Mouse (Mus musculus): ENCODE measurements around the gene Kcnk10. TPM values are rescaled to one million over a fixed set of nuclear protein-coding genes. Genes with fewer than 3 reads are reported as not detected.

Kcnk10 gene
- polyA plus RNA-seq, 1 experiment from 2014 or later: 1.5 TPM

DNA sequence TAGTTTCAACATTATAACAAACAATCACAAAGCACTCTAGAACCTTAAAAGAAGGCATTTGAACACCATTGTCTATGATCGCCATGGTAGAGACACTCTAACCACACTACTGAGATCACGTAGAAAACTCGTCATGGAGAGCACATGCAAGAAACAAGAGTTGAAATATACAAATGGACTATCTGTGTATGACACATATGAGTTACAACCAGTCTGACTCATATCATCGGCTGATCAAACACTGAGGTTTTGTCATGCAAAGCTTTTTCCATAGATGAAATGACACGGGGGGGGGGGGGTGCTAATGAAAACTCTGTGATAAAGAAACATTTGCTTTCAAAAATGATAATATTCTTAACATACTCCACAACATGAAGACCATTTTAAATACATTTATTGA, 133.2 kb downstream of the Kcnk10 start:
- no peak for ATAC-seq (ENCODE audit: insufficient number of reproducible peaks, insufficient read depth, low FRiP score, low read depth)
- WGBS: 89% methylated on average over 5 of the region's 5 CpGs
- H3K9ac ChIP-seq (replicated peaks; ENCODE audit: low read depth, low read length): no peak overlapping the region
- H3K4me1 ChIP-seq (ENCODE audit: control insufficient read depth, insufficient read depth, low read length): no peaks in the 10 kb centered on the region
- H3K9me3 ChIP-seq (ENCODE audit: control insufficient read depth, low read depth, low read length): no peaks in the 10 kb centered on the region
- no peak overlapping the region for H3K27ac ChIP-seq (ENCODE audit: low read length)
- H3K27me3 ChIP-seq (ENCODE audit: control insufficient read depth, insufficient read depth, low read length): no peaks in the 10 kb centered on the region
- H3K36me3 ChIP-seq (ENCODE audit: control insufficient read depth, insufficient read depth, low read length): no peaks in the 10 kb centered on the region
- H3K4me2 ChIP-seq (replicated peaks; ENCODE audit: low read depth, low read length): no peak overlapping the region
- no peak overlapping the region for H3K4me3 ChIP-seq (ENCODE audit: low read depth, low read length)

- whole genome bisulfite sequencing: 85% methylated on average over 3 of the region's 3 CpGs
- no peak overlapping the region for H3K9ac ChIP-seq (replicated peaks; ENCODE audit: low read depth, low read length)
- no peak overlapping the region for H3K27ac ChIP-seq (ENCODE audit: low read length)
- H3K27me3 ChIP-seq (ENCODE audit: control insufficient read depth, insufficient read depth, low read length): no peaks in the 10 kb centered on the region
- no peak for ATAC-seq (ENCODE audit: insufficient number of reproducible peaks, insufficient read depth, low FRiP score, low read depth)
- no peak overlapping the region for H3K4me2 ChIP-seq (replicated peaks; ENCODE audit: low read depth, low read length)
- no peaks in the 10 kb centered on the region for H3K36me3 ChIP-seq (ENCODE audit: control insufficient read depth, insufficient read depth, low read length)
- H3K4me1 ChIP-seq (ENCODE audit: control insufficient read depth, insufficient read depth, low read length): no peaks in the 10 kb centered on the region
- H3K4me3 ChIP-seq (ENCODE audit: low read depth, low read length): no peak overlapping the region
- no peaks in the 10 kb centered on the region for H3K9me3 ChIP-seq (ENCODE audit: control insufficient read depth, low read depth, low read length)
These were observed 134.4 kb downstream of the Kcnk10 start for GRCm38 (mm10) chr12:98443754-98444153.

DNA sequence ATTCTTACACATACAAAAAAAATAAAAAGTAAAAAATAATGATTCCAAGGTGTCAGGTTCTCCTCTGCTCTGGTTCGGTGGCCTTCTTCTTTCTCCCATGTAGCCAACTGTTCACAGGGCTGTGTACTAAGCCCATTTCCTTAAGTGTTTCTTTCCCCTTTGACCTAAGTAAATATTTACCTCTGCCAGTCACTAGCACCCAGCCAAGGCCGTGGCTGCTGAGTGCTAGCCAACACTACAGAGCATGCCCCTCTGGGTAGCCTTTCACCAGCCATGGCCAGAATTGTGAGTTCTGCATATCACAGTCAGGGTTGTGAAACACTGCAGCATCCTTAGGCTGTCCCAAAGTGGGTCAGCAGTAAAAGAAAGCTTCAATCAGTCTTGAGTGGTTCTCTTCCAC, 140.0 kb downstream of the Kcnk10 start:
- Histone ChIP-seq H3K27me3 (ENCODE audit: control insufficient read depth, insufficient read depth, low read length) (no peaks in the 10 kb centered on the region), H3K4me1 (ENCODE audit: control insufficient read depth, insufficient read depth, low read length) (no peaks in the 10 kb centered on the region)
- ATAC-seq (ENCODE audit: insufficient number of reproducible peaks, insufficient read depth, low FRiP score, low read depth): no peak

DNA sequence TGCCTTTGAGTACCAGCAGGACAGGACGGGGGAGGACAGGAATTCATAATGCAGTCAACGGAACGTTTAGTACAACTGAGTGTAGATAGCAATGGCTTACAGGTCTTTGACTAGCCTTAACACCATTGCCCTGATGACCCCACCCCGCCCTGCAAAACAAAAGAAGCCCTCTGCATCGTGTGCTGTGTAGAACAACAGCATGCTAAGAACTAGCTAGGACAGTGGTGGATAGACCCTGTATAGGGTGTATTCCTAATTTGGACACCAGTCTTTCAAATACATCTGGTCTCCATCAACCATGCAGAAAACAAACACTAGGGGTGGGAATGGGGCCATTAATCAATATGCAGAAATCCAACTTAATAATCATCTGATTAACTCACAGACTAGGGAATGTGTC, 147.4 kb downstream of the Kcnk10 start:
- WGBS: 84% methylated on average over 5 of the region's 5 CpGs
- Histone ChIP-seq H3K27me3 (ENCODE audit: control insufficient read depth, insufficient read depth, low read length) (no peaks in the 10 kb centered on the region), H3K4me3 (ENCODE audit: low read depth, low read length) (no peak overlapping the region), H3K4me1 (ENCODE audit: control insufficient read depth, insufficient read depth, low read length) (no peaks in the 10 kb centered on the region), H3K9ac (replicated peaks; ENCODE audit: low read depth, low read length) (no peak overlapping the region), H3K9me3 (ENCODE audit: control insufficient read depth, low read depth, low read length) (no peaks in the 10 kb centered on the region), H3K4me2 (replicated peaks; ENCODE audit: low read depth, low read length) (no peak overlapping the region), H3K36me3 (ENCODE audit: control insufficient read depth, insufficient read depth, low read length) (no peaks in the 10 kb centered on the region), H3K27ac (ENCODE audit: low read length) (no peak overlapping the region)
- ATAC-seq (ENCODE audit: insufficient number of reproducible peaks, insufficient read depth, low FRiP score, low read depth): no peak

More for the DNA sequence above, 140.0 kb downstream of the Kcnk10 start:
- H3K36me3 ChIP-seq (ENCODE audit: control insufficient read depth, insufficient read depth, low read length): no peaks in the 10 kb centered on the region
- WGBS: 36% methylated on average over 2 of the region's 2 CpGs
- H3K4me3 ChIP-seq (ENCODE audit: low read depth, low read length): no peak overlapping the region
- H3K9me3 ChIP-seq (ENCODE audit: control insufficient read depth, low read depth, low read length): no peaks in the 10 kb centered on the region
- no peak overlapping the region for H3K27ac ChIP-seq (ENCODE audit: low read length)
- H3K9ac ChIP-seq (replicated peaks; ENCODE audit: low read depth, low read length): no peak overlapping the region
- H3K4me2 ChIP-seq (replicated peaks; ENCODE audit: low read depth, low read length): no peak overlapping the region

- ATAC-seq (ENCODE audit: insufficient number of reproducible peaks, insufficient read depth, low FRiP score, low read depth): no peak
- Histone ChIP-seq H3K9ac (replicated peaks; ENCODE audit: low read depth, low read length) (no peak overlapping the region), H3K4me3 (ENCODE audit: low read depth, low read length) (no peak overlapping the region), H3K4me1 (ENCODE audit: control insufficient read depth, insufficient read depth, low read length) (no peaks in the 10 kb centered on the region), H3K27ac (ENCODE audit: low read length) (no peak overlapping the region), H3K36me3 (ENCODE audit: control insufficient read depth, insufficient read depth, low read length) (no peaks in the 10 kb centered on the region), H3K27me3 (ENCODE audit: control insufficient read depth, insufficient read depth, low read length) (no peaks in the 10 kb centered on the region), H3K9me3 (ENCODE audit: control insufficient read depth, low read depth, low read length) (no peaks in the 10 kb centered on the region), H3K4me2 (replicated peaks; ENCODE audit: low read depth, low read length) (no peak overlapping the region)
- 78% methylated on average over 7 of the region's 7 CpGs for WGBS
These were observed 156.8 kb downstream of the Kcnk10 start for GRCm38 (mm10) chr12:98421340-98421739.

DNA sequence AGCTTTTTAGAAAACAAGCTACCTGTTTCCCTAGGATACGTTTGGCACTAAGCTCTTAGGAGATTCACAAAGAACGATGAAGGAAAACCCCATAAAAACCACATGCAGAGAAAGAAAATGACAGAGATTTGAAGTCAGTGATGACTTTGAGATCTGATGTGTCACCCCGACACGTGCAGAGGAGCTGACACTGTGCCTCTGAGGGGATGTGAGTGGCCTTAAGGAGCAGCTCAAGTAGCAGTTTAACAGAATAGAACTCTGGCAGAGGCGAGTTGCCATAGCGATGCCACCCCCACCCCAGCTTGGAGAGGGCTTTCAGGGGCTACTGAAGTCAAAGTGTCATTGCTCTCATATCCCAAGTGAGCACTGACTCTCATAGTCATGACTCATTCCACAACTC, 158.3 kb downstream of the Kcnk10 start:
- Histone ChIP-seq H3K4me1 (ENCODE audit: control insufficient read depth, insufficient read depth, low read length) (no peaks in the 10 kb centered on the region), H3K4me3 (ENCODE audit: low read depth, low read length) (no peak overlapping the region), H3K4me2 (replicated peaks; ENCODE audit: low read depth, low read length) (no peak overlapping the region), H3K27me3 (ENCODE audit: control insufficient read depth, insufficient read depth, low read length) (no peaks in the 10 kb centered on the region), H3K36me3 (ENCODE audit: control insufficient read depth, insufficient read depth, low read length) (no peaks in the 10 kb centered on the region), H3K9me3 (ENCODE audit: control insufficient read depth, low read depth, low read length) (no peaks in the 10 kb centered on the region), H3K9ac (replicated peaks; ENCODE audit: low read depth, low read length) (no peak overlapping the region), H3K27ac (ENCODE audit: low read length) (no peak overlapping the region)
- 74% methylated on average over 6 of the region's 6 CpGs for WGBS
- ATAC-seq (ENCODE audit: insufficient number of reproducible peaks, insufficient read depth, low FRiP score, low read depth): no peak

DNA sequence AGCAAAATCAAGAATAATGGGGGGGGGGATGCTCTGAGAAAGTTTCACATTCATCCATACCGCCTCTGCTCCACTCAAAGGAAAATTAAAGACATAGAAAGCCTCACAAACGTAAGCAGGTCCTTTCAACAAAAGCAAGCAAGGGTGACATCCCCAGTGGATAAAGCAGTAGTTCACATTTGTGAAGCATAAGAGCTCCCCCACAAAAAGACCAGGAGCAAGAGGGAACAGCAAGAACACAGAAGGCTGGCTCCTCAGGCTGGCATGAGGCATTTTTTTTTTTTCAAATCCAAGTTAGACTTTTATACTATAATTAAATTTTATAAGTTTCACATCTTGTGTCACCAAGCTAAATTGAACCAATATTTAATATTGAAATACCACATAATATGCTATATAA, 168.5 kb downstream of the Kcnk10 start:
- H3K36me3 ChIP-seq (ENCODE audit: control insufficient read depth, insufficient read depth, low read length): no peaks in the 10 kb centered on the region
- WGBS: 60% methylated on average over 2 of the region's 2 CpGs
- no peak for ATAC-seq (ENCODE audit: insufficient number of reproducible peaks, insufficient read depth, low FRiP score, low read depth)
- no peak overlapping the region for H3K27ac ChIP-seq (ENCODE audit: low read length)
- H3K4me1 ChIP-seq (ENCODE audit: control insufficient read depth, insufficient read depth, low read length): no peaks in the 10 kb centered on the region
- H3K27me3 ChIP-seq (ENCODE audit: control insufficient read depth, insufficient read depth, low read length): no peaks in the 10 kb centered on the region
- H3K4me2 ChIP-seq (replicated peaks; ENCODE audit: low read depth, low read length): no peak overlapping the region
- H3K9me3 ChIP-seq (ENCODE audit: control insufficient read depth, low read depth, low read length): no peaks in the 10 kb centered on the region
- H3K9ac ChIP-seq (replicated peaks; ENCODE audit: low read depth, low read length): no peak overlapping the region
- H3K4me3 ChIP-seq (ENCODE audit: low read depth, low read length): no peak overlapping the region

DNA sequence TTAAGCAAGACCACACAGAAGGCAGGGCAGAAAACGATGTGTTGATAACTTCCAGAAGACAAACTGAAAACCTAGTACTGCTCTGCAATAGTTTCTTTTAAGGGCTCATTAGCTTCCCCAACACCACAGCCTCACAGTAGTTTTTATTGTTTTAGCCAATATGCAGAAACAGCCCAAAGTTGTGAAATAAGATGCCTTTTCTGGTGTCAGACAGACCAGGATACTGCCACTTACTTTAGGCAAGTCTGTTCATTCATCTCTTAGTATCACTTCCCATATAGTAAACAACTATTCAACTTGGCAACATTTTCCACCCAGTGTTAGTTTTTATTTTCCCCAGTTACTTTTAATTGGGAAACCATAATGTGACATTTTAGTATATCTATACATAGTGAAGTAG, 171.5 kb downstream of the Kcnk10 start:
- H3K9me3 ChIP-seq (ENCODE audit: control insufficient read depth, low read depth, low read length): no peaks in the 10 kb centered on the region
- H3K4me1 ChIP-seq (ENCODE audit: control insufficient read depth, insufficient read depth, low read length): no peaks in the 10 kb centered on the region
- ATAC-seq (ENCODE audit: insufficient number of reproducible peaks, insufficient read depth, low FRiP score, low read depth): no peak
- no peak overlapping the region for H3K4me2 ChIP-seq (replicated peaks; ENCODE audit: low read depth, low read length)
- no peak overlapping the region for H3K4me3 ChIP-seq (ENCODE audit: low read depth, low read length)
- no peaks in the 10 kb centered on the region for H3K36me3 ChIP-seq (ENCODE audit: control insufficient read depth, insufficient read depth, low read length)
- 33% methylated on average over 1 of the region's 1 CpGs for WGBS
- H3K27ac ChIP-seq (ENCODE audit: low read length): no peak overlapping the region
- H3K9ac ChIP-seq (replicated peaks; ENCODE audit: low read depth, low read length): no peak overlapping the region
- no peaks in the 10 kb centered on the region for H3K27me3 ChIP-seq (ENCODE audit: control insufficient read depth, insufficient read depth, low read length)

- no peak for ATAC-seq (ENCODE audit: insufficient number of reproducible peaks, insufficient read depth, low FRiP score, low read depth)
- Histone ChIP-seq H3K4me1 (ENCODE audit: control insufficient read depth, insufficient read depth, low read length) (no peaks in the 10 kb centered on the region), H3K4me3 (ENCODE audit: low read depth, low read length) (no peak overlapping the region), H3K9ac (replicated peaks; ENCODE audit: low read depth, low read length) (no peak overlapping the region), H3K4me2 (replicated peaks; ENCODE audit: low read depth, low read length) (no peak overlapping the region), H3K36me3 (ENCODE audit: control insufficient read depth, insufficient read depth, low read length) (no peaks in the 10 kb centered on the region), H3K9me3 (ENCODE audit: control insufficient read depth, low read depth, low read length) (no peaks in the 10 kb centered on the region), H3K27ac (ENCODE audit: low read length) (no peak overlapping the region), H3K27me3 (ENCODE audit: control insufficient read depth, insufficient read depth, low read length) (no peaks in the 10 kb centered on the region)
- WGBS: 24% methylated on average over 4 of the region's 4 CpGs
These were observed 172.0 kb downstream of the Kcnk10 start for GRCm38 (mm10) chr12:98406076-98406475.

All from stomach, embryonic 14.5 days (tissue).